Mouse (Mus musculus) stomach, postnatal 0 days (tissue): Measurements from ENCODE around the gene Nqo2. TPM values are rescaled to one million over a fixed set of nuclear protein-coding genes. Genes with fewer than 3 reads are reported as not detected.

ENCODE experiments used
- ATAC-seq: fragments of 200-750 bp; cut with Nextera tagmentation; 2 replicates; pipeline ENCODE4 v1.8.0; 2017; ENCODE audit not compliant: low FRiP score, low TSS enrichment
- DNase-seq: peaks from one replicate; pipeline ENCODE4 v3.0.0-alpha.2; 2016; ENCODE audit warnings: low spot score
- H3K27ac ChIP-seq: fragments of 300-500 bp; sonication (generic); replicated peaks from 2 replicates; pipeline ENCODE4 v1.5.1; 2014; ENCODE audit warnings: mild to moderate bottlenecking, control low read depth
- H3K27me3 ChIP-seq: fragments of 300-500 bp; sonication (generic); 2 replicates; pipeline ENCODE4 v1.6.1; 2014; ENCODE audit warnings: low read length; ENCODE audit not compliant: control insufficient read depth, insufficient read depth
- H3K36me3 ChIP-seq: fragments of 300-500 bp; sonication (generic); 2 replicates; pipeline ENCODE4 v1.6.1; 2014; ENCODE audit warnings: low read length, mixed read lengths; ENCODE audit not compliant: control insufficient read depth, insufficient read depth
- H3K4me1 ChIP-seq: fragments of 300-500 bp; sonication (generic); replicated peaks from 2 replicates; pipeline ENCODE4 v1.6.1; 2014; ENCODE audit warnings: antibody characterized with exemption; ENCODE audit not compliant: control insufficient read depth, insufficient read depth
- H3K4me2 ChIP-seq: fragments of 300-500 bp; sonication (generic); replicated peaks from 2 replicates; pipeline ENCODE4 v1.6.1; 2014; ENCODE audit warnings: low read depth, mild to moderate bottlenecking, control low read depth, moderate library complexity
- H3K4me3 ChIP-seq: fragments of 300-500 bp; sonication (generic); 2 replicates; pipeline ENCODE4 v1.5.1; 2014; ENCODE audit warnings: low read depth, low read length, control low read depth
- H3K9ac ChIP-seq: fragments of 300-500 bp; sonication (generic); 2 replicates; pipeline ENCODE4 v1.6.1; 2014; ENCODE audit warnings: mild to moderate bottlenecking, low read length, control low read depth, mixed read lengths
- H3K9me3 ChIP-seq: fragments of 300-500 bp; sonication (generic); 2 replicates; pipeline ENCODE4 v1.6.1; 2016; ENCODE audit warnings: low read length; ENCODE audit not compliant: control insufficient read depth
- CTCF ChIP-seq: IDR thresholded peaks from 2 replicates; pipeline ENCODE4 v1.5.1; 2016; ENCODE audit warnings: antibody characterized with exemption, low read depth, mild to moderate bottlenecking, moderate library complexity
- EP300 ChIP-seq: optimal IDR thresholded peaks from 2 replicates; pipeline ENCODE3; 2016; ENCODE audit warnings: antibody characterized with exemption
- WGBS: fragments of 180-500 bp; shearing (Covaris S2); extraction: QIAGEN DNeasy Blood & Tissue Kit; methylation state at CpG from one replicate; pipeline ENCODE4 v1.1.7; 2014; 5-methylcytosine and 5-hydroxymethylcytosine counted together
- polyA plus RNA-seq: library from polyadenylated mRNA; unstranded; fragments of >200 nt; fragmentation: Nextera tagmentation; extraction: Ambion mirVana; gene quantifications from 2 replicates; pipeline ENCODE4 v1.2.1, GENCODE M21; 2015

Gene Nqo2
- 13.9 and 14.1 TPM in 2 replicates for polyA plus RNA-seq

- DNase-seq (peak; percentile 87), ATAC-seq (peak; percentile 90)
- Histone ChIP-seq H3K27ac (peak within 1 kb of the TSS; percentile 93), H3K27me3 (no peaks in the 10 kb centered on the region), H3K9me3 (no peaks in the 10 kb centered on the region), H3K36me3 (no peaks in the 10 kb centered on the region), H3K4me1 (no peaks in the 10 kb centered on the region), H3K4me3 (peak within 1 kb of the TSS; percentile 58), H3K4me2 (peak within 1 kb of the TSS; percentile 70), H3K9ac (peak within 1 kb of the TSS; percentile 70)
- TF ChIP-seq CTCF (peak; percentile 67), EP300 (no peak)
- WGBS = 2% methylated on average over 22 of the region's 22 CpGs
Observed at GRCm38 (mm10) chr13:33964206-33965046, at the start of gene Nqo2. Gene Nqo2 (plus strand): TSS chr13:33964687.

GRCm38 (mm10) chr13:33921041-33921440 is 43.4 kb upstream of the Nqo2 start:
- WGBS = 88% methylated on average over 6 of the region's 6 CpGs
- ATAC-seq (no peak), DNase-seq (no peak)
- Histone ChIP-seq H3K9ac (no peak overlapping the region), H3K4me2 (no peak overlapping the region), H3K27me3 (no peaks in the 10 kb centered on the region), H3K4me1 (no peaks in the 10 kb centered on the region), H3K36me3 (peaks cover 24% of the 10 kb centered on the region), H3K27ac (no peak overlapping the region), H3K9me3 (no peaks in the 10 kb centered on the region), H3K4me3 (no peak overlapping the region)
- no peak for TF ChIP-seq CTCF
- no peak for TF ChIP-seq EP300

- TF ChIP-seq EP300 (no peak), CTCF (no peak)
- WGBS = 58% methylated on average over 5 of the region's 5 CpGs
- Histone ChIP-seq H3K36me3 (peaks cover 24% of the 10 kb centered on the region), H3K27ac (no peak overlapping the region), H3K9ac (no peak overlapping the region), H3K4me1 (no peaks in the 10 kb centered on the region), H3K4me2 (no peak overlapping the region), H3K27me3 (no peaks in the 10 kb centered on the region), H3K9me3 (no peaks in the 10 kb centered on the region), H3K4me3 (no peak overlapping the region)
- ATAC-seq (no peak), DNase-seq (no peak)
Observed at GRCm38 (mm10) chr13:33921699-33922098, 42.8 kb upstream of the Nqo2 start.

- 85% methylated on average over 2 of the region's 2 CpGs for WGBS
- no peak for ATAC-seq
- Histone ChIP-seq H3K27me3 (no peaks in the 10 kb centered on the region), H3K4me3 (no peak overlapping the region), H3K9ac (no peak overlapping the region), H3K4me1 (0 out of 2 replicates have a peak, but pooled peaks cover 3% of the 10 kb centered on the region), H3K9me3 (no peaks in the 10 kb centered on the region), H3K27ac (no peak overlapping the region), H3K4me2 (no peak overlapping the region), H3K36me3 (peaks cover 4% of the 10 kb centered on the region)
- DNase-seq = no peak
- TF ChIP-seq EP300 = no peak
- no peak for TF ChIP-seq CTCF
Observed at GRCm38 (mm10) chr13:33930281-33930680, 34.2 kb upstream of the Nqo2 start.

GRCm38 (mm10) chr13:33930912-33931311 is 33.6 kb upstream of the Nqo2 start:
- H3K27ac ChIP-seq = no peak overlapping the region
- peaks cover 4% of the 10 kb centered on the region for H3K36me3 ChIP-seq
- 0 out of 2 replicates have a peak, but pooled peaks cover 3% of the 10 kb centered on the region for H3K4me1 ChIP-seq
- ATAC-seq (no peak), DNase-seq (no peak)
- H3K9ac ChIP-seq = no peak overlapping the region
- H3K4me3 ChIP-seq = no peak overlapping the region
- no peaks in the 10 kb centered on the region for H3K9me3 ChIP-seq
- 73% methylated on average over 3 of the region's 3 CpGs for WGBS
- TF ChIP-seq EP300 = no peak
- no peak for TF ChIP-seq CTCF
- no peaks in the 10 kb centered on the region for H3K27me3 ChIP-seq
- no peak overlapping the region for H3K4me2 ChIP-seq

- Histone ChIP-seq H3K27me3 (no peaks in the 10 kb centered on the region), H3K27ac (no peak overlapping the region), H3K36me3 (peaks cover 4% of the 10 kb centered on the region; the same call in 1 of the 2 replicates), H3K9ac (peak overlapping the region; percentile 96), H3K4me1 (0 out of 2 replicates have a peak, but pooled peaks cover 6% of the 10 kb centered on the region), H3K9me3 (no peaks in the 10 kb centered on the region), H3K4me3 (peak overlapping the region; percentile 83), H3K4me2 (peak overlapping the region; percentile 69)
- DNase-seq = peak; percentile 40
- peak; percentile 76 for ATAC-seq
- WGBS = 48% methylated on average over 6 of the region's 6 CpGs
- TF ChIP-seq CTCF = no peak
- TF ChIP-seq EP300 = no peak
Observed at GRCm38 (mm10) chr13:33934743-33935142, 29.7 kb upstream of the Nqo2 start.
